Mouse (Mus musculus) hindbrain, embryonic 11.5 days (tissue): Measurements from ENCODE around the gene Fgfr2. TPM values are rescaled to one million over a fixed set of nuclear protein-coding genes. Genes with fewer than 3 reads are reported as not detected.

ENCODE experiments used
- ATAC-seq: fragments of 200-750 bp; cut with Nextera tagmentation; 2 replicates; pipeline ENCODE4 v1.8.0; 2017; ENCODE audit warnings: mild to moderate bottlenecking, moderate TSS enrichment, moderate library complexity; ENCODE audit not compliant: low FRiP score
- DNase-seq: peaks from one replicate; pipeline ENCODE4 v3.0.0-alpha.2; 2015; ENCODE audit warnings: low spot score
- H3K27ac ChIP-seq: fragments of 300-500 bp; sonication (generic); 2 replicates; pipeline ENCODE4 v1.5.1; 2014; ENCODE audit warnings: mild to moderate bottlenecking, low read depth, low read length
- H3K27me3 ChIP-seq: fragments of 300-500 bp; sonication (generic); 2 replicates; pipeline ENCODE4 v1.6.1; 2014; ENCODE audit warnings: mild to moderate bottlenecking, low read length, moderate library complexity, mixed read lengths; ENCODE audit not compliant: control insufficient read depth, insufficient read depth
- H3K36me3 ChIP-seq: fragments of 300-500 bp; sonication (generic); 2 replicates; pipeline ENCODE4 v1.6.1; 2014; ENCODE audit warnings: mild to moderate bottlenecking, low read length, moderate library complexity, mixed read lengths; ENCODE audit not compliant: control insufficient read depth, insufficient read depth
- H3K4me1 ChIP-seq: fragments of 300-500 bp; sonication (generic); replicated peaks from 2 replicates; pipeline ENCODE4 v1.6.1; 2014; ENCODE audit warnings: low read length, mixed read lengths; ENCODE audit not compliant: control insufficient read depth, insufficient read depth
- H3K4me2 ChIP-seq: fragments of 300-500 bp; sonication (generic); replicated peaks from 2 replicates; pipeline ENCODE4 v1.6.1; 2014; ENCODE audit warnings: mild to moderate bottlenecking, low read depth, low read length
- H3K4me3 ChIP-seq: fragments of 300-500 bp; sonication (generic); 2 replicates; pipeline ENCODE4 v1.5.1; 2014; ENCODE audit warnings: low read depth, low read length
- H3K9ac ChIP-seq: fragments of 300-500 bp; sonication (generic); 2 replicates; pipeline ENCODE4 v1.6.1; 2014; ENCODE audit warnings: low read depth, low read length
- H3K9me3 ChIP-seq: fragments of 300-500 bp; sonication (generic); 2 replicates; pipeline ENCODE4 v1.6.1; 2016; ENCODE audit warnings: low read length; ENCODE audit not compliant: control insufficient read depth
- WGBS: fragments of 180-500 bp; shearing (Covaris S2); extraction: QIAGEN DNeasy Blood & Tissue Kit; methylation state at CpG from one replicate; pipeline ENCODE4 v1.1.7; 2014; 5-methylcytosine and 5-hydroxymethylcytosine counted together
- polyA plus RNA-seq: library from polyadenylated mRNA; unstranded; fragments of >200 nt; fragmentation: Nextera tagmentation; extraction: Ambion mirVana; gene quantifications from 2 replicates; pipeline ENCODE4 v1.2.1, GENCODE M21; 2014

Fgfr2 gene
- polyA plus RNA-seq, 1 experiment from 2014 or later: 71.3 TPM

DNA sequence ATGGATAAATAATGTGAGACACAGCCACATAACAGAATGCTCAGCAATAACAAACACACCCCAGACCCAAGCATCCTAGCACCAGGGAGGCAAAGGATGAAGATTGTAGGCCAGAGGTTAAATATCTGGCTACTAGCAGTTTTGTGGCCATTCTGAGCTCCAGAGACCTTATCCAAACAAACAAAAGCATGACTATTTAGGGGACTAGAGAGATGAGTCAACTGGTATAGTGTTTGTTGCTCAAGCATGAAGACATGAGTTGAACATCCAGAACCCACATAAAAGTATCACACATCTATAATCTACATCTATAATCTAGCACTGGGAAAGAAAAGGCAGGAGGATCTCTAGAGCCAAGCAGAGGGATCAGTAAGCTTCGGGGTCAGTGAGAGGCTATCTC lies 280.7 kb downstream of the Fgfr2 start:
- Histone ChIP-seq H3K4me1 (no peaks in the 10 kb centered on the region), H3K9me3 (no peaks in the 10 kb centered on the region), H3K36me3 (0 out of 2 replicates have a peak, but pooled peaks cover 2% of the 10 kb centered on the region), H3K4me2 (no peak overlapping the region), H3K4me3 (no peak overlapping the region), H3K27me3 (no peaks in the 10 kb centered on the region), H3K27ac (no peak overlapping the region), H3K9ac (no peak overlapping the region)
- no peak for DNase-seq
- no peak for ATAC-seq
- 97% methylated on average over 1 of the region's 1 CpGs for WGBS

DNA sequence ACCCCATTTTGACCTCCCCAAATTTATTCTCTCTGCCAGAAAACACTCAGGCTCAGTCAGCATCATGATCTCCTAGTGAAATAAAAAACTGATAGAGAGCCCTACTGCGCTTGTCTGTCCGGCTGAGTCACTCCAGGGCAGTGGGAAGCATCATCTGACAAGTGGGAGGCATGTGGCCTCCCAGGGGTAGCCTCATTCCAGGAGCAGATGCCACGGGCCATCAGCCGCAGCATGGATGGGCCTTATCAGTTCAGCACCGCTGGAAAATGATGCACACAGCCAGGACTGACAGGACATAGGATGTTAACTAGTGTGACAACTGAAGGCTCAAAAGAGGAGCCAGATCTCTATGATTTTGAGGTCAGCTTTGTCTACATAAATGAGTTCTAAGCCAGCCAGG lies 281.9 kb downstream of the Fgfr2 start:
- Histone ChIP-seq H3K4me1 (no peaks in the 10 kb centered on the region), H3K27ac (no peak overlapping the region), H3K9ac (no peak overlapping the region), H3K9me3 (no peaks in the 10 kb centered on the region), H3K36me3 (no peaks in the 10 kb centered on the region), H3K4me2 (no peak overlapping the region), H3K4me3 (no peak overlapping the region), H3K27me3 (no peaks in the 10 kb centered on the region)
- ATAC-seq (no peak), DNase-seq (no peak)
- WGBS: 81% methylated on average over 5 of the region's 5 CpGs

DNA sequence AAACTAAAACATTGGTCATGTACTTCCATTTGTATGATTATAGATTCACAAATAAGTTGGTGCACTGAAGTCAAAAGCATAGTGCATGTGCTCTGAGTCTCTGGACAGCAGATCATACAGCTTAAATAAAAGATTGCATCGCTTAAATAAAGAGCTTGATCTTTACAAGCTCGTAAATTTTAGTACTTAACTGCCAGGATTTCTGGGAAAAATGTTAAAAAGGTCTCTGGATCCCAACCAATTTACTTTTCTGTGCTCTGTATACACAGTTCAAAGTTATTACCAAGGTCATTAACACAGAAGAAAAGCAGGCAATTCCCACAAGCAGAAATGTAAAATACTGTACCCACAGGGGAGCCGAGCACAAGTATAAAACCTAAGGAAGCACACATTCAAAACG lies 292.2 kb downstream of the Fgfr2 start:
- Histone ChIP-seq H3K9me3 (no peaks in the 10 kb centered on the region), H3K36me3 (0 out of 2 replicates have a peak, but pooled peaks cover 3% of the 10 kb centered on the region), H3K9ac (no peak overlapping the region), H3K4me1 (no peaks in the 10 kb centered on the region), H3K27me3 (no peaks in the 10 kb centered on the region), H3K4me2 (no peak overlapping the region), H3K4me3 (no peak overlapping the region), H3K27ac (no peak overlapping the region)
- ATAC-seq (no peak), DNase-seq (no peak)
- 92% methylated on average over 4 of the region's 4 CpGs for WGBS

DNA sequence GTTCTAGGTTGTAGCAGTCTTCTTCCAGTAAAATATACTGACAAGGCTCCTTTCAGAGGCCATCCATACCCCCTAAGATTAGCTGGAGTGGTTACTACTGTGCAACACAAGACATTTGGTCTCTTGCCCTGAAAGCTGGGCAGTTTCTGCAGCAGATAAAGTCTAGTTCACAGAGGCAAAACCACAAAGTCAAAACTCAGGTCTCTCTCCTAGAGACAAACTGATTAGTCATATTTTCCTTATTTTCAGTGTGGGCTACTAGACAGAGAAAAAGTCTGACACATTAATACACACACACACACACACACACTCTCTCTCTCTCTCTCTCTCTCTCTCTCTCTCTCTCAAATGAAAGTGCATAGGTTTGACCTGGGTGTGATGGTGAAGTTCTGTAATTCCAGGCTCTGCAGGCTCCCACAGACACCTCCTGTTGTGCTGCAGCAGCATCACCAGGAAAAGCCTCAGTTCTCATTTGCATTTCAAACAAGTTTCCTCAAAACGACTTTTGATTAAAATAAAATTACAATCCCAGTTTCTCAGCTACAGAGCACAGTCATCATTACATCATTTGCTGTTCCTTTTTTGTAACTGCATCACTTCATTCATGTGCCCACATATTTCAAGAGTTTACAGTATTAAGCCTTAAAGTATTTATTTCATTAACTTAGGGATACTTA lies 298.7 kb downstream of the Fgfr2 start:
- Histone ChIP-seq H3K9ac (no peak overlapping the region), H3K9me3 (no peaks in the 10 kb centered on the region), H3K4me1 (no peaks in the 10 kb centered on the region), H3K36me3 (0 out of 2 replicates have a peak, but pooled peaks cover 3% of the 10 kb centered on the region), H3K27ac (no peak overlapping the region), H3K4me2 (no peak overlapping the region), H3K27me3 (no peaks in the 10 kb centered on the region), H3K4me3 (no peak overlapping the region)
- ATAC-seq (no peak), DNase-seq (no peak)
- 24% methylated on average over 1 of the region's 1 CpGs for WGBS

DNA sequence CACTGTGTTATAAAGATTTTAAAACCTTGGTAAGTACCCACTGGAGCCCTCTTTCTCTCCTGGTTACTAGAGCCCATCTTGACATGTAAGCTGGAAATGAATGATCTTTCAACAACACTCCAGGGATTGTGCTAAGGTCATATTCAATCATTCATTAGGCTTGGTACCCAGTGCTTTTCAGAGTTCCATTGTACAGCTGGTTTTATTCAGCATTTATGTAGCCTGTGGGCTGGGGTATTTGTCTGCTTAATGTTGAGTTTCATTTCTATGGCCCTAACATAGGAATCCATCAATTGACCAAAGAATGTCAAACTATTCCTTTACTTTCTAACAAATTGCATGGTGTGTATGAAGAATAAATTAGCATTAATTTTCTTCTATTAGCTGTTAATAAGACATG lies 299.3 kb downstream of the Fgfr2 start:
- ATAC-seq (no peak), DNase-seq (no peak)
- no peaks in the 10 kb centered on the region for H3K4me1 ChIP-seq
- H3K9ac ChIP-seq: no peak overlapping the region
- 0 out of 2 replicates have a peak, but pooled peaks cover 3% of the 10 kb centered on the region for H3K36me3 ChIP-seq
- H3K4me3 ChIP-seq: no peak overlapping the region
- no peak overlapping the region for H3K4me2 ChIP-seq
- no peaks in the 10 kb centered on the region for H3K9me3 ChIP-seq
- no peak overlapping the region for H3K27ac ChIP-seq
- H3K27me3 ChIP-seq: no peaks in the 10 kb centered on the region

DNA sequence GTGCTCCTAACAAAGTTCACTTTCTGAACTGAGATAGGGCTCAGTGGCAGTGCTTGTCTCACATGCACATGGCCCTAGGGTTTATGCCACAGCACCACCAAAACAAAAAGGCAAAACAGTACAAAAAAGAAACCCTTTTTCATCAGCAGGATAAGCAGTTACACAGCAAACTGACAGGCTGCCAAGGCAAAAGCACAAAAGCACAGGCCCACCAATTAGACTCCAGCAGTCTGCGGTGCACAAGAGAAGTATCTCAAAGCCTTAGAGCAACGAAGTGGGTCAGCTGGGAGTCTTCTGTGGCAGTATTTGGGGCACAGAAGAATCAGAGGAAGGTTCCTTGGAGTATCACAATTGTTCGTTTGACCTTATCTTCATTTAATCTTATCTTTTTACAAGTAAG lies 302.5 kb downstream of the Fgfr2 start:
- Histone ChIP-seq H3K9ac (no peak overlapping the region), H3K4me3 (no peak overlapping the region), H3K27me3 (no peaks in the 10 kb centered on the region), H3K9me3 (no peaks in the 10 kb centered on the region), H3K27ac (no peak overlapping the region), H3K4me1 (no peaks in the 10 kb centered on the region), H3K36me3 (no peaks in the 10 kb centered on the region), H3K4me2 (no peak overlapping the region)
- DNase-seq: no peak
- WGBS: 80% methylated on average over 3 of the region's 3 CpGs
- no peak for ATAC-seq

DNA sequence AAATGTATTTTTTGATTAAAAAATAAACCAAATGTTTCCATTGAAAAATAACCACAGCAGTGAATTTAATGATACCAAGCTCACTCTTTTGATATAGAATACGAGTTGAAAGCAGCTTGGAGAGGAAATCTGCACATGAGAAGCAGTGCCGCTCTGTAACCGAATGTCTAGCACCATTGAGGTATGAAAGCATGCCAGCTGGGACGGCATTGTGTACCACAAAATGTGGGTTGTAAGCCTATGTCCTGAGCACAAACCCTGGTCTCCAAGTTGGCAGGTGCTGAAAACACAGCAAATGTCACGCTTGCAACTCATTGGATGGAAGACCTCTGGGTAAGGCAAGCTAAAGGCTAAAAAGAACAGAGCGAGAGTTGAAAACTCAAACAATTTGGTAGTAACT lies 306.1 kb downstream of the Fgfr2 start:
- WGBS: 87% methylated on average over 6 of the region's 6 CpGs
- Histone ChIP-seq H3K27ac (no peak overlapping the region), H3K4me2 (no peak overlapping the region), H3K27me3 (no peaks in the 10 kb centered on the region), H3K9ac (no peak overlapping the region), H3K4me1 (no peaks in the 10 kb centered on the region), H3K4me3 (no peak overlapping the region), H3K9me3 (no peaks in the 10 kb centered on the region), H3K36me3 (no peaks in the 10 kb centered on the region)
- DNase-seq (no peak), ATAC-seq (no peak)

DNA sequence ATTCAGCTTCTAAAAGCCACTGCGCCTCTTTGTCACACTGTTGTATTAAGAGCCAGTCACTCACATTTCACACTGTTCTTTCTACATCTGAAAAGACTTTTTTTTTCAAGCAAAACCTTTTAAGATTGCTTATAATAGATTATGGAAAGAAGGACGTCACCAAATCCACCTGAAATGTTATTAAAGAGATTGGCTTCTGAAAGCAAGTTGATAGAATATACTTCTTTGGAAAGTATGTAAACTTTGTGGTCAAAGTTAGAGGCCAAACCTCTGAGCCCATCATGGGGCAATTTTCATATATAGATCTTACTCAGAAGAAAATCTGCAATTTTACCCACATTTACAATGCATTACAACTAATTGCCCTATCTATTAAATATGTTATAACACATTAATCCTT lies 306.6 kb downstream of the Fgfr2 start:
- no peak for ATAC-seq
- H3K4me3 ChIP-seq: no peak overlapping the region
- no peaks in the 10 kb centered on the region for H3K27me3 ChIP-seq
- no peaks in the 10 kb centered on the region for H3K4me1 ChIP-seq
- H3K4me2 ChIP-seq: no peak overlapping the region
- H3K9ac ChIP-seq: no peak overlapping the region
- no peaks in the 10 kb centered on the region for H3K9me3 ChIP-seq
- no peak for DNase-seq
- WGBS: 71% methylated on average over 2 of the region's 2 CpGs
- H3K27ac ChIP-seq: no peak overlapping the region
- no peaks in the 10 kb centered on the region for H3K36me3 ChIP-seq

DNA sequence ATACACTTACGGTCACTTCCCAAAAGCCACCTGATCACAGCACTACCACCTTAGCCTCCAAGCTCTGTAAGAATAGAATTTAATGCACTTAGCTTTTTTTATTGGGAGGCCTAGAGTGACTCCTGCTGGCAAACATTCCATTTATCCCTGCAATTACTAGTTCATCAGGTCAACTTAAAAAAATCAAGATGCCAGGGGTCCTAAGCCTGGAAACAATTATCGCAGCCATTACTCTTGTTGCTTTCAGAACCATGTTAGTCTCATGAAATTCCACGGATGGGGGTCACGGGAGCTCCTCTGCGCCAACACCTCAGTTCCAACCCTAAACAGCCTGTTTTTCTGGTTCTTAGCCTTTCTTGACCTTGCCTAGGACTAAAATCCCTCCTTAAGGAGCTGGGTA lies 308.1 kb downstream of the Fgfr2 start:
- H3K4me3 ChIP-seq: no peak overlapping the region
- H3K4me2 ChIP-seq: no peak overlapping the region
- no peaks in the 10 kb centered on the region for H3K27me3 ChIP-seq
- no peaks in the 10 kb centered on the region for H3K36me3 ChIP-seq
- no peak overlapping the region for H3K27ac ChIP-seq
- DNase-seq (no peak), ATAC-seq (no peak)
- peaks cover 5% of the 10 kb centered on the region; the same call in 1 of the 2 replicates for H3K4me1 ChIP-seq
- no peaks in the 10 kb centered on the region for H3K9me3 ChIP-seq
- whole genome bisulfite sequencing: 64% methylated on average over 5 of the region's 5 CpGs
- no peak overlapping the region for H3K9ac ChIP-seq
